Comparison of ENCODE assay signal across 16 mouse cellular contexts in the genomic region with DNA sequence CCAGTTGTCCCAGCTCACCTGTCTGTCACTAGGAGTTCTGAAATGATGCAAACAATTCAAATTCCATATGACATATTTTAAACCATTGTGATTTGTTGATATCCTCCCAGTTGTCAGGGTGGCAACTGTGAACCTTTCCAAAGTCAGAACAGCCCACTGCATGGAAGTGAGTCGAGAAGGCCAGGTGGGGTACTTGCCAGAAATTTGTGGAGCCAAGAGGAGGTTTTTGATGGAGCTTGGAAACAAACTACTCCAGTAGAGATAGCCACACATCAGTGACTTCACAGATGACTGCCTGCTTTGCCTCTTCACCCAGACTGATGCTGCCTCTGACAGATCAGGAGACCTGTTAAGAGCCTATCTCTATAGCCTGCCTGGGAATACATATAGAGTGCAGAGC.
"Had no signal": no experiment of that assay in that cellular context is flagged by ENCODE, and none has a peak within 500 bp of the region (broad histone marks: within the 10 kb centered on the region; RNA-seq: fewer than 3 reads in every experiment).

No protein-coding gene starts in this region.

- H3K27me3 ChIP-seq: kidney, embryonic 15.5 days; limb, embryonic 15.5 days; liver, embryonic 12.5 days had no signal

- H3K9ac ChIP-seq: kidney, embryonic 15.5 days; limb, embryonic 15.5 days; liver, embryonic 12.5 days; lung, embryonic 14.5 days had no signal

- ATAC-seq: intestine, embryonic 16.5 days; liver, embryonic 12.5 days; midbrain, embryonic 16.5 days had no signal

- H3K36me3 ChIP-seq: kidney, embryonic 15.5 days; limb, embryonic 15.5 days; liver, embryonic 12.5 days; midbrain, embryonic 10.5 days had no signal

- H3K4me3 ChIP-seq: kidney, embryonic 15.5 days; limb, embryonic 15.5 days; liver, embryonic 12.5 days; midbrain, embryonic 10.5 days had no signal

- H3K4me2 ChIP-seq: kidney, embryonic 15.5 days; limb, embryonic 15.5 days; liver, embryonic 12.5 days; lung, embryonic 14.5 days had no signal

- H3K4me1 ChIP-seq: kidney, embryonic 15.5 days; limb, embryonic 15.5 days; liver, embryonic 12.5 days had no signal

- H3K27ac ChIP-seq: kidney, embryonic 15.5 days; limb, embryonic 15.5 days; liver, embryonic 12.5 days; midbrain, embryonic 10.5 days had no signal

- H3K9me3 ChIP-seq: kidney, embryonic 15.5 days; limb, embryonic 15.5 days; liver, embryonic 12.5 days; midbrain, embryonic 10.5 days had no signal

- DNase-seq: kidney, adult 2 months; kidney, postnatal 14 days; layer of hippocampus, postnatal 36 days; lung, embryonic 14.5 days; lung, postnatal 10 days; lung, postnatal 4 days; right cerebral cortex, adult 18-20 months; right cerebral cortex, postnatal 25 days; thymus, adult 18-20 months; thymus, postnatal 14 days had no signal
